Mouse (Mus musculus) spleen, postnatal 14 days (tissue): ENCODE results near the gene Fam214b.

Experiments
- DNase-seq, 2 experiments: peaks; one replicate each; pipeline ENCODE4 v3.0.0; 2021 to 2022; ENCODE audit warnings: low spot score in 2 of 2

Gene Fam214b

DNA sequence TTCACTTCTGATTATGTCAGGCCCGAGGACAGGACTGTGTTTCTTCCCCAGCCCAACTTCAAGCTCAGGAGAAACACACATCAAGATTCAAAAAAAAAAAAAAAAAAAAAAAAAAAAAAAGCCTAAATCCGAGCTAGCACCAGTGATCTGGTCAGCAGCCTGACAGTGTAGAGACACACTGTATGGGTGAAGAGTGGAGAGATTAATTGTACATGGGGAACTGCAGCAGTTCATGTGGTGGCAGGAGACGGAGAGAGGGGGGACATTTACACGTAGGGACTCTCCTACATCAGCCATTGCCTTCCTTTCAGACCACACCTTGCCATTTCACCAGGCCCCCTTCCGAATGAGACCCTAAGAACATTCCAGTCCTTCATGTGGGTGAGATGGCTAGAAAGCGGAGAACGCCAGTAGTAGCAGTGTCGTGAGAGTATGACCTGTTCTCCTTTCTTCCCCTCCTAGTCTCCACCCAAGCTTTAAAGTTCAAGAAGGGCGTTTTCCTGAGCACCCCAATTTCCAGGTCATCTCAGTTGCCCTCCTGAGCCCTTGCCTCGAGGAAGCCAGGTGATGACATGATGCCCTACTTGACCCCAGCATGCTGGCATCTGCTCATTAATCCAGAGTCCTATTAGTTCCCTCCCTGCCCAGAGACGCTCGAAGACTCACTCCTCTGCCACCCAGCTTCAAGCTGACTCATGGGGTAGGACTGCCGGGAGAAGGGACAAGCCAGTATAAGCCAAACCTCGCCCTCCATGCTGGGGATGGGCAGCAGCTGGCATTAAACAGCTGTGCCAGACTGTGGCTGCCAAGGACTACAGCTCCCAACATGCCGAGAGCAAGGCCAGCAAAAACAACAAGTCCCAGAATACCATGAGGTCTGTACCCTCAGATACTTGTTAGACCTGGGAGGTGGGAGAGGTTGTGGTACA lies 7.2 kb downstream of the Fam214b start:
- DNase-seq: peak in 1 of 2 experiments; percentile 56

DNA sequence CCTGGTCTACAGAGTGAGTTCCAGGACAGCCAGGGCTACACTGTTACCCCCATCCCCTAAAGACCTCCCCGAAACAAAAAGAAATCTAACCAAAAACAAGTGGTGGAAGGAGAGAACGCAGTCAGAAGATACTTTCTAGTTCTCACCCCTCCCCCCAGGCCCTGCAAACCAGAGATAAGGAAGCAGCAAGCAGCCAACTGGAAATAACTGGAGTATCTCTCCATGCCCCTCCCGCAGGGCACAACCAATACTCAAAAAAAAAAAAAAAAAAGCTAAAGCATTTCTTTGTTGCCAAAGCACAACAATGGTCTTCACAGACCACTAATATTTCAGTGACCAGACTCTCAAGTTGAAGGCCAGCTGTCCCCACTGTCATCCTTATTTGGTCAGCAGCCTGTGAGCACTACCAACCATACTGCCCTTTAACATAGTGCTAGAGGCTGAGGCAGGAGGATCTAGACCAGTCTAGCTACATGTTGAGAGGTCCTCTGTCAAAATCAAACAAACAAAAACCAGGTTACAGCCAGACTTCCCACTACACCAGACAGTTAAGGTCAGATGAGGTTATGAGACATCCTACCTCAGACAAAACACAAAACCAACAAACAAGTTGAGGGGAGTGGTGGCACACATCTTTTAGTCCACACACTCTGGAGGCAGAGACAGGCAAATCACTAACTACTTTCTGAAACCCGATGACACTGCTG lies 8.0 kb downstream of the Fam214b start:
- peak; percentile 52 to 69 for DNase-seq

DNA sequence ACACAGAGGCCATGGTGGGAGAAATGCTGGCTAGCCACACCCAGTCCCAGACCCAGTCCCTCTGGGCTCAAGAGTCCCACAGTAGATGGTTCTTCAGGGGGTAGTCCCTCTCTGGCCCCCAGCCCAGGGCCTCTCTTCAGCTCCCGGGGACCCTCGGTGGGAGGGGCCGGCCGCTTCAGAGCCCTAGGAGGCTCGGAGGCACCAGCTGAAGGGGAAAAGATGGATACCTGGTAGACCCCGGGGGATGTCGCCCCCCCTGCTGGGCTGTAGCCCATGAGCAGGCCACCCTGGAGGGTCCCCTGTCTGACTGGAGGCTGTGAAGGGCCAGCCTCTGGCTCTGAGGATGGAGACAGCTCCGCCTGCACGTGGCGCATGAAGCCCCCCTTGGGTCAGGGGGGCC lies 9.7 kb downstream of the Fam214b start:
- DNase-seq: no peak

DNA sequence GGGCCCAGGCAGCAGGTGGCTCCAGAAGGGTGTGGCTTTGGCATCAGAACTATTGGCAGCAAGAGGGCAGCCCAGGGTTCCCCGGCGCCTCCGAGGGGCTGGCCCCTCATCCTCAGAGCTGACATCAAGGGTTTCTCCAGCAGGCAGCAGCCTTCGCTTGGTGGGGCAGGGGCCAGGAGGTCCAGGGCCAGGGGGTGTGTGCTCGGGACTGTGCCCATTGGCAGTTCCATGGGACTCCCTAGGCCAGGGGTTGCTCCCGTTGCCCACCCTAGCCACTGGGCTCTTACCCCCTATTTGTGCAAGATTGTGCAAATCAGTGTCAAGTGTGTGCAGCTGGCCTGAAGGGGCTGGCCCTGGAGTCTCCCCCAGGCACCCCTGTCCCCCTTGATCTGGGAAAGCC lies 10.2 kb downstream of the Fam214b start:
- no peak for DNase-seq

DNA sequence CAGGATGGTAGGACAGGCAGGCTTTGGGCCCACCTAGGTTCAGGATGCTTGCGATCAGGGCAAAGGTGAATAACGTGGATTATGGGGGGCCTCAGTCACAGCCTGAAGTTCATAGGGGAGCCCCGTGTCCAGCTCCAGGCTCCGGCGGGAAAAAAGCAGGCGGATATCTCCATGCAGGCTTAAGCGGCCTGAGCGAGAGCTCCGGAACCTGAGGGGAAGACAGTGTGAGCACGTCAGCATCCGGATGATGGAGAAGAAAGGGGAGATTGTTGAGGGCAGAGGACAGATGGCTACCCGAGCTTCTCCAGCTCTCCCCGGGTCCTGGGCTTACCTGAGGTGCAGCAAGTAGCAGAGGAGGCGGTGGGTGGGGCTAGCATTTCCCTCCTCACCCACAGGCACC lies 12.5 kb downstream of the Fam214b start:
- DNase-seq: no peak

DNA sequence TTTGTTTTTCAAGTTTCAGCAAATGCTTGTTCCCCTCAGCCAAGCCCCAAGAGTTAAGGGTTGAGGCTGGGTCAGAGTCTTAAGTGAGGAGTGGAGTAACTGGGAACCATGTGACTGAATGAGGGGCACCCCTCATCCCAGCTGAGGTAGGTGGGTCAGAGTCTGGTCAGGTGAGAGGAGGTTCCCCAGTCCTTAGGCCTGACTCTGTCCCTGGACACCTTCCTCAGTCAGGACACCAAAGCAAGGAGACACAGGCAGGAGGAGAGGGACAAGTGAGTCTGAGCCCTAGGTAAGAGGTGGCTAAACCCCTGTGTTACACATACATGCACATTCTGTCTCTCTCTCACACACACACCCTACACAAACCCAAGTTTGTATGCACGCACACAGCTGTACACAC lies 13.5 kb downstream of the Fam214b start:
- DNase-seq: no peak

DNA sequence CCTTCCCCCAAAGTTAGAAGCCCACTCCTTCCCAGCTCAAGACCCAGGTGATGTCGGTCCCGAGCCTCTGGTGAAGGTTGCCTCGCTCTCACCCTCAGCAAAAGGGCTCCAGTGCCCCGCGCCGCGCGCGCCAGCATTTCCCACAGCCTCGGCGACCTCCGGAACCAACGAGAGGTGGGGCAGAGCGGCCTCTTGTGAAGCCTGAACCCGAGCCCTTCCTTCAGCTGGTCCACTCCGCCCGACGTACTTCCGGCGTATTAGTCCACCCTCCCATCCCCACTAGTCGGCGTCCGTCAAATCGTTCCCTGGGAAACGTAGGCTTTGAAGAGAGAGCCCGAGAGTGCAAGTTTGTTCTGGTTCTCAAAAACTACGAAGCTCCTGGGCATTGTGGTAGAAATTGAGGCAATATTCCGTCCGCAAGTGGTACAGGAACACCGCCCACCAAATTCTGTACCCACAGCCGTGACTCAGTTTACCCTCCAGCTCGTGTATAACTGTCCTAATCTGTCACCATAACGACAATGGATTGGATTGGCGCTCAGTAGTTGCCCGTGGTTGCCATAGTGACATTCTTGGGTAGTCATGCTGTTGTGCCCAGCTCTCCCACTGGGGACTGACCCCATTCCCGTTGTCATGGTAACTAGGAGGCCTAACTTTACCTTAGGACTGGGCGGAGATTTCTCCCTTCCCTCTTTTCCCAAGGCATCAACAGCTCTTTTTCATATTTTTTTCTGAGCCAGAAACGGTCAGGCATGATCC lies 14.6 kb downstream of the Fam214b start, which contains the start of gene Stoml2:
TSS of gene Stoml2 (minus strand) at position 474 of the 759 bp plus-strand sequence.
- DNase-seq: peak; percentile 82 to 88

DNA sequence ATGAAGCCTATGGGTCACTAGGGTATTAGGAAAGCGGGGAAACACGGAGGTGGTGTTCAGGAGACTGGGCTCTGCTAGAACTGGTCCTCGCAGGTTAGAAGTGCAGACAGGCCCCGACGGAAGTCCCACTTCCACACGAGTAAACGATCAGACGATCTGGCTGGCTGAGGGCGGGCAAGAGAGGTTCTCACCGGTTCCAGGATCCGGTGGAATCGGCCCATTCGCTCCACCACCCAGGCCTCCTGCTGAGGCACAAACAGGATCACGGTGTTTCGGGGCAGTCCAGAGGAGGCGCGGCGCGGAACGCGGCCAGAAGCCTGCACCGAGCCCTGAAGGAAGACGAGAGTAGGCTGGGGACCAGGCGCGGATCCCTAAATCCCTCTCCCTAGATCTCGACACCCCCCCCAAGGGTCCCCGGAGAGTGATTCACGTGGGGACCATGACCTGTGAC lies 15.2 kb downstream of the Fam214b start:
- DNase-seq: no peak

DNA sequence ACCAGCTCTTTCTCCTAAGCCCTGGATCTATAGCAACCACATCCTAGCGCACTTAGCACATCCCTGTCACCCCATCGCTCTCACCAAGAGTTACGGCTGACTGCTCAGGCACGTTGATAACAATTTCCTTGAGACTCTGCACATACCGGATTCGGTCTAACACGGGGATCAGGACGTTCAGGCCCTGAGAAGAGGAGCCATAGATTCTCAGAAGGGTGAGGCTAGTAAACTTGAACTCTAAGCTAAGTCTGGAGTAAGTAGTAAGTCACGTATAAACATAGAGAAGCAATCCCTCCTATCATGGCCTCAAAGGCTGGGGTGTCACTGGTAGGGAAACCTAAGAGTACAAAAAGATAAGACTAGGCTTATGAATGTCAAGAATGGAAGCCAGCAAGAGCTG lies 15.7 kb downstream of the Fam214b start:
- DNase-seq: no peak

DNA sequence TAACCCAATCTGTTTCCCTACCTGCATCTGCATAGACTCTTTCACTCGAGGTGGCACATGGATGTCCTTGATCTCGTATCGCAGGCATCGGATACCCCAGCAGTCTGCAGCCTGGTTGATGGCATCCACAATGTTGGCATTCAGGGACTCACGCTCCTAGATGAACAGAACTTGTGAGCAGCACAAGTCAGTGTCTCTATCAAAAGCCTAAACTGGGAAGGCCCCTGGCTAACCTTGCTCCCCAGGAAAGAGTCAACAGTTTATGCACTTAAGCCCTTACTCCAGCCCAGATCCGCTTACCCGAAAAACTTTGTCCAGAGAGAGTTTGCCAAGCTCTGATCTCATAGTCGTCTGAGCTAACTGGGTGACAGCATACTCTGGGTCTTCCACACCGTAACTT lies 16.3 kb downstream of the Fam214b start:
- DNase-seq: no peak

DNA sequence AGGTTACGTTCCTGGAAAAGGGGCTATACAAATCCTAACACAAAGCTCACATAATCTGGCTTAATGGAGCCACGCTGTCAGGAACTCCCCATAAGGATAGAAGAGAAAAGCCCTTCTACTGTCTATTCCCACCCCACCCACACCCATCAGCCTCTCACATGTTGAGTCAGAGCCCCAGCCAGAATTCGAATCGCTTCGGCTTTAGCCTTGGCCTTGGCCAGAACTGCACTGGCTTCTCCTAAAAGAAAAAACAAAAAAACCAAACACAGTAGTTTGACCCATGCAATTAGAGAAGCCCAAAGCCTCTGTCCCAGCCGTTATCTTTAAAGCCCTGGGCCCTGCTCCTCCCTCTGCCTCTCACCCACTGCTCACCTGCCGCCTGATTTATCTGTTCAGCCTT lies 16.9 kb downstream of the Fam214b start:
- no peak for DNase-seq

DNA sequence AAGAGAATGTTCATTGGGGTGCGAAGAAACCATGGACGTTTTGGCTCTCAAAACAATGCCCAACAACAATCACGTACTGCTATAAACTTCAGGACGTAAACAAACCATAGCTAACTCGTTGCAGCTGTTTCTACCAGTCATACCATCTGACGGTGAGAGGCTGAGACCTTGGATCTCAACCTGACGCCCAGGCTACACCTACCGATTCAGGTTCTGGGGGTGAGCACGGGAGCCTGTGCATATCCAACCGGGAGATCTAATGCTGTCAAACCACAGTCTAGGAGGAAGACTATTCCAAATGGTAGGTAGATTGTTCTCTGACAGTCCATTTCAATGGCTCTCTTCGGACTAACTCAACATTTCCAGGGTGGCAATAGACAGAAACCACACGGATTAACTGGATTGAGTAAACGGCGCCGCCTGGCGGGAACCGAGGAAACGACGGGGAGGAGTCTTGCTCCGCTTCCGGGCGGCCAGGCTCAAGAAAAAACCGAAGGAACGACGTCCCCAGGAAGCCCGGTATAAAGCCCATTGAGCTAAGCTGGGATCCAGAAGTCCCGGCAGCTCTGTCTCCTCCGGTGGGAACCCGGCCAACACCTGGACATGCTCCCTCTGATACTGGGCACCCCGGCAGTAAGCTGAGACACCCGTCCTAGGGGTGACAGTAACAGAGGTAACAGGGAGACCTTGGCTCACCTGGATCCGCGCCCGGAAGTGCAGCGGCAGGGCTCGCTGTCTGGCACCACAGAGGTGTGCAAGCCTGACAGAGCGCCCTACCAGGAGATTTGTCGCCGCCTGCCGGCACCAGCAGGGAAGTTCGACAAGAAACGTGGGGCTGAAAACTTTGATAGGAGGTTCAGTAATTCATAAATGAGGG lies 20.7 kb downstream of the Fam214b start, which contains the start of gene Pigo:
TSS of gene Pigo (minus strand) at position 736 of the 877 bp plus-strand sequence.
- peak; percentile 85 to 89 for DNase-seq

DNA sequence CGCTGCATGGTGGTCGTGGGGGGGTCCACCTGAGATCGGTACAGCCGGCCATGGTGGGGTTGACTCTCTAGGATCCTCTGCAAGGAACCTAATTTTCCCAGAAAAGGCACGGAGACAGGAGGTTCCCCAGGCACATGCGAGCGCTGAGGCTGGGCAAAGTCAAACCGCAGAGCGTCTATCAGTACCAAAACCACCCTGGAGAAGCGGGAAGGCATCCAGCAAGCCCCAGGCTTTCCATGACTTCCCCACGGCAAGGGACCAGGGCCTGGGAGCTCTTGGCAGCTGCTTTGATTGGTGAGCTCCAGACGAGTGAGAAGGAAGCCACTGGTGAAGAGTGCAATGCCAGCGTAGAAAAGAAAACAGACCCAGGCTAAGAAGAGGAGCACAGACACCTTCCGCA lies 21.3 kb downstream of the Fam214b start:
- DNase-seq: no peak

DNA sequence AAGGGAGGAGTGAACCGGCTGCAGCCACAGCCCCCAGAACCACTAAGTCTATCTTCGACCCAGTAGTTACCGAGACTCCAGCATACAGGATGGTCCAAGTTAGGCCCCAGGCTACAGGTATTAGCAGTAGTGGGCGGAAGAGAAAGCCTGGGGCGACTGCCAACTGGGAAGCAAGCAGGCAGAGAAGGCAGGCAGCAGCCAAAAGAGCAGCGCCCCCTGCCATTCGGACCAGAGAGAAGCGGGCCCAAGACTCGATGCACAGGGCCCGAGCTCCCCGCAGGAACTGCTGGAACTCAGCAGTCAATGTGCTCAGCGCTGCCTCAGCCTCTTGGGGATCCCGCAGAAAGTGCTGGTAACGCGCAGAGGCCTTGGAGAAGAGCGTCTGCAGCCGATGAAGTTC lies 24.7 kb downstream of the Fam214b start:
- no peak for DNase-seq

DNA sequence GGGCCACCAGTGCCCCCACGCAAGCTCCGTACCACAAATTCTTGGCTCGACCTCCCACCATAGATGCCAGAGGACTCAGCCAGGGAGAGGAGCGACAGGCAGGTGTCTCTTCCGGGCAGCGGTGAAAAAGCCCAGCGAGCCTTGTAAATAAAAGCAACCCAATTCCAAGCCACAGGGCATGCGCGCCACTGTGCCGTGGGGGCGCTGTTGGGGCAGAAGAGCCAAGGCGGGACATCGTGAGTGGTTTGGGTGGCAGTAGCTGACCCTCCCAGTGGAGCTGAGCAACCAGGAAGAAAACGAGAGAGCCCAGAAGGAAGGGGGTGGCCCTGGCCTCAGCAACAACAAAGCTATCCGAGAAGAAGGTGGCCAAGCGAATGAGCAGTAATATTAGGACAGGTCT lies 25.1 kb downstream of the Fam214b start:
- no peak for DNase-seq

DNA sequence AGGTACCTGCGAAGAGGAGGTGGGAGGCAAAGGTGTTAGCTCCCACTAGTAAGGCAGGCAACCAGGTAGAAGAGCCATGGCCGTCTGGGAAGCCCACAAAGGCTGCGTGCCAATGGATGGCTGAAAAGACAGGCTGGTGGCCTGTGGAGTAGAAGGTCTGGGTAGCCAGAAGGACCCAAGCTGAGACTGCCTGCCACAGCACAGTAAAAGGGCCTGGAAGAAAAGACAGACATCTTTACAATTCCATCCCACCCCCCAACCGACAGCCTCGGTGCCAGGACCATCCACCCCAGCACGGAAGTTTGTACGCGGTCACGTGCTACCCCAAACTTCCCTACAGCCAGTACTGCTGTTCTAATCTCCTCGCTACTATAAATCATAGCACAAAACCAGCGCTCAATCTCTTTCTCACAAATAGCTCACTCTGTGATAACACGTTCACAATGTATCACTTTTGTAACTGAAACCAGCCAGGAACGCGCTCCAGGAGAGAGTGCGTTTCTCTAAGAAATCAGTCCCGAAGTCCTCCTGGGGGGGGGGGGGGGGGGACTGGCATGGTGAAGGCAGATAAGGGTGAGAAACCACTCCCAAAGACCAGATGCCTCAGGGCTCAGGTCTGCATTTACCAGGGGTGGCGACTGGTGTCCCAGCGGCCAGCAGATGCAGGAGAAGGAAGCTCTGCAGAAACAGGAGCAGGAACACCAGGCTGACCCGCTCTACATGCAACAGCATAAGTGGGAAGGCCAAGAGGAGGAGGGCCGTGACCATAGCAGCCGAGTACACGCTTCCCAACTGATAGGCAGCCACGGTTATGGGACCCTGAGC lies 26.2 kb downstream of the Fam214b start:
- no peak for DNase-seq

DNA sequence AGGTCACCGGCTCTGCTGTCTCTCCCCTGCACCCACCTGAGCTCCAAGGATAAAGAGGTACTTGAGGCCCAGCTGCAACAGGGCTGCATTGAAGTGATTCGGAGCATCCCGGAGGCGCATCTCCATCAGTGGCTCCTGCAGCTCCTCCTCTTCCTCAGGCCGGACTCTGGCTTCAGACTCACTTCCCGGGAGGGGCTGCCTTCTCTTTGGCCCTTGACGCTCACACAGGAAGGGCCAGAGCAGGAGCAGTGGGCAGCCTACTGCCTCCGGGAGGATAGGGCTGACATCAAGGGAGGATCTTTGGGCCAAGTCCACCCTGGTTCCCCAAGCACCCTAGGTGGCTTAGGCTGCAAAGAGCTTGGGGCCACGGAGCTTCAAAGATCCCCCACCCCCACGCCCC lies 26.8 kb downstream of the Fam214b start:
- no peak for DNase-seq

DNA sequence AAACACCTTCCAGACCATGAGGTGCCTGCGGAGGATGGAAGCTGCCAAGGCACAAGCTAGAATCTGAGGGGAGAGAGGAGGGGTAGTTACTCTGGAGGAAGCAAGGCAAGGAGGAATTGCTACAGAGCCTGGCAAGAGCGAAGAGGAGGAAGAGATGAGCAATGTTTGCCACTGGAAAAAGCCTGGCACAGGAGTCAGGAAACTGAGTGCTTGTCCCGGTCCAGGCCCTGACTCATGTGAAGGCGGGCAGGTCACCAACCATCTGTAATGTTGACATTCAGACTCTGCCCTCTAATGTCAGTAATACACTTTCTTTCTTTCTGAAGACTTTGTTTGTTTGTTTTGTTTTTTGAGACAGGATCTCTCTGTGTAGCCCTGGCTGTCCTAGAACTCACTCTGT lies 27.9 kb downstream of the Fam214b start:
- DNase-seq: no peak

DNA sequence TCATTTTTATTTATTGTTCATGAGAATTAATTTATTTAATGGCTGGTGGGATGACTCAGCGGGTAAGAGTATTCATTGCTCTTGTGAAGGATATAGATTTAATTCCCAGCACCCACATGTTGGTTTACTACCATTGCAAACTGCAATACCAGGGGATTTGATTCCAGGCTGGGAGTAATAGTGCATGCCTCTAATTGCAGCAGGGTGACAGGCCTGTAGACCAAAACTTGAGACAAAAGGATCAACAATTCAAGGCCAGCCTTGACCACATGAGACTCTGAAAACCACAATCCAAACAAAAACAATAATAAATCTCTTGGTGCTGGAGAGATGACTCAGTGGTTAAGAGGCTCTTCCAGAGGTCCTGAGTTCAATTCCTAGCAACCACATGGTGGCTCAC lies 33.9 kb downstream of the Fam214b start:
- no peak for DNase-seq
